Mouse (Mus musculus) testis, postnatal 14 days (tissue): ENCODE measurements around the gene Ackr2.

Experiments
- DNase-seq: peaks from one replicate; pipeline ENCODE4 v3.0.0; 2021; ENCODE audit warnings: low spot score

Ackr2 gene

DNA sequence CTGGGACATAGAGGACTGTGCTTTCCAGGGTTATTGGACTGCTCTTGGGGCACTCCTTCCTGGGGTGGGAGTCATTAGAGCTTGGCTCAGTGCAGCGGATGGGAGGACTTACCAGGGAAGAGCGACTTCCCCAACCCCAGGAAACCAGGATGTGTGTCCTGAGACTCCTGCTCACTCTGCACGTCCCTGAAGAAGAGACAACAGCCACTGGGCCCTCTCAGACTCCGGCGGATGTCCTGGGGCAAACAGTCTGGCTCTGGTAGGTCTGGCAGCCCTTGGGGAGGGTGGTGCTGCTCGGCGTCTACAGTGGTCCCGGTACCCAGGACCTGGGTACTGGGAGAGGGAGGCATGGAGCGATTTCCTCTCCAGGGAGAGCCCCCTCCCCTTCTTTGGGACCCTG lies at the start of gene Ackr2:
Ackr2 (plus strand) TSS at position 111 of the 400 bp plus-strand sequence.
- no peak for DNase-seq

DNA sequence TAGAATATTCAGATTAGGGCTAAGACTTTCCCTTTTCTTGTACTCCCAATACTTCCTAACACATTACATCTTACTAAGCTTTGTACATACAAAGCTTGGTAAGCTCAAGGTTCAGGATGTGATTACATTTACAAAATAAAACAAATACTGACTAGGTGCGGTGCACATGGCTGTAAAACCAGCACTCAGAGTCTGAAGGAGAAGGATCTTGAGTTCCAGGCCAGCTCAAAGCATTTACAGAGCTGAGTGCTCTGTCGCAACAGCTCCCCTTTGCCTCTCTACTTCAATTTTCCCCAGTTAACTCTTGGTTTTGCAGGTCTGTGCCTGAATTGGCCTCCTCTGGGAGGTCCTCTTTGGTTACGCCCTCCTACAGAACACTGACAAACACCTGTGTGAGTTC lies 43.9 kb upstream of the Ackr2 start:
- DNase-seq = no peak

DNA sequence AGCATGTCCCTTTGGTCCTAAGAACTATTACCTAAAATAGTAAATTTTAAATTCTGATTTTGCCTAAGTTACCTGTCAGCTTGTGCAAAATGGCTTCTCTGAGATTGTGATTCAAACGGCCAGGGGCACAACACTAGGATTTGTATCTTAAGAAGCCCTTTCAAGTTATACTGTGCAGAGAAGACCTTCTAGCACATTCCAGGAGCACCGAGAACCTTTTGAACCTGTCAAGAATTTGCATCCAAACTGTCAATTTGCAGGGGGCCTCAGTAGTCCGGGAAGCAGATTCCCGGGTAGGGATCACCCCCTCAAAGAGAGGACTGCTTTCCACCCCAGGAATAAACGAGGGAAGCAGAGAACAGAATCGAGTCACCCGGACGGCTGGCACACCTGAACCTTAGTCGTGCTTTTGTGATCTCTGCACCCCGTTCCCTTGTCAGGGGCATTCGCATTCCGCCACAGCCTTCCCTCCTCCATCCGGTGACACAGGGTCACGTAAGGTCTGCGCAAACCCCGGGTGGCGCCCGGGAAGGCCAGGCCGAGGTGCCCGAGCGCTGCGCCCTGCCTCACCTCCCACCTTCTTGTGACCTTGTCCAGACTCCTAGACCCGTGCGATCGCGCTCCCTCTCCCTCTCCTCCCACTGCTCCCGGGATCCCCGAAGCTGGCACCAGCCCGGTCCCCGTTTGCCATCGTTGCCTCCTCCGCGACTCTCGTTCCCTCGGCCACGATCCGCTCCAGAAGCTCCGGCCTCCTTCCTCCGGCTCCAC lies 41.3 kb upstream of the Ackr2 start:
- DNase-seq = peak; percentile 69

DNA sequence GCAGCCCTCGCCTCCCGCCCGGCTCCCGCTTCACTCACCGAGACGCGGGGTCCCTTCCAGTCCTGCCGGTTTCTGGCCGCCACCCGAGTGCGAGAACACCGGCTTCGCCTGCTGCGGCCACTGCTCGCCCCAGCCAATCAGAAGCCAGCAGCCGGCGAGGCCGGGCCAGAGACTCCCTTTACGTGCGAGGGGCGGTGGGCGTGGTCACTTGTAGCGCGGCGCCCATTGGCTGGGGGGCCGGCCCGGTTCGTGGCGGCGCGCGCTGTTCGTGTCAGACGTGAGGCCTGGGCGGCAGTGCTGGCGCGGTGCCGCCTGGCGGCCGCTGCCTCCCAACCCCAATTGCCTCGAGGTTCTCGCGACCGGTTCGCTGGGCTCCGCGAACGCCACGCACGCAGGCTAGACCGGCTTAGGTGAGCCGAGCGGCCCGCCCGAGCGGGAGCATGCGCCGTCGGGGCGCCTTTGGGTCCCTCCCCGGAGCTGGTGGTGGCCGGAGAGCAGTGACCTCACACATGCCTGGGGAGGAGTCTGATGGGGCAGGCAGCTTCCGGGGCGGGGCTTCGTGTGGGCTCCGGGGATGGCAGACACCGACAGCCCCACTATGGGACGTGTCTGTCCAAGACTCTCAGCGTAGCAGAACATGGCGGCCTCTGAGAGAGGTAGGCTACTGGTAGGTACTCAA lies 40.5 kb upstream of the Ackr2 start:
- DNase-seq = peak; percentile 98

DNA sequence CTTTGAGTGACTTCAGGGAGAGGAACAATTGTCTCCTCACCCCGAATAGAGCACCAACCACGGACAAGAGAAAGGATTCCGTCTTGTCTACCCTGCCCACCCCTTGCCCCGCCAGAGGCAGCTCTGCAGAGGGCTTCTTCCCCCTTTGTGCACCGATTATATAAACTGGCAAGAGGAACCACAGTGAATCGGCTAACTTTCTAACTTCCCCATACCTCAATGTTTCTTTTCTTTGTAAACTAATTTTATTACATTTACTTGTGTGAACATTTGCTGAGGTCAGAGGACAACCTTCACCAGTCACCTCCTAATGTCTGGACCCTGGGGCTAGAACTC lies 40.0 kb upstream of the Ackr2 start, which contains the start of gene Higd1a:
Higd1a (minus strand) TSS at position 210 of the 336 bp plus-strand sequence.
- no peak for DNase-seq

DNA sequence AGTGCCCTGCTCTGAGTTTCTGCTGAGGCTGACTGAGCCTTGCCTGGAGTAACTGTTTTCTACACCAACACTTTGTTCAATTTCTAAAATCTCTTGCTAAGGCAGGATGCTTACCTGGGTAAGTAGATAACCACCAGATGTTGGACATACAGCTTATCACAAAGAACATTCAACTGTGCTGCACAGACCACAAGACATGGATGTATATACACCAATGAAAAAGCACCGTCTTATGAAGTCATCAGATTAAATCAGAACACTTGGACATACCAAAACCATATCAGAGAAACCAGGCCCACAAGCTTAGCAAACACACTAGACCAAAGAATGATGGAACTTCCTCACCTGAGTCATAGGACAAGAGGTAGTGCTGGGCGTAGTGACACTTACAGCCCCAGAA lies 38.8 kb upstream of the Ackr2 start:
- no peak for DNase-seq

DNA sequence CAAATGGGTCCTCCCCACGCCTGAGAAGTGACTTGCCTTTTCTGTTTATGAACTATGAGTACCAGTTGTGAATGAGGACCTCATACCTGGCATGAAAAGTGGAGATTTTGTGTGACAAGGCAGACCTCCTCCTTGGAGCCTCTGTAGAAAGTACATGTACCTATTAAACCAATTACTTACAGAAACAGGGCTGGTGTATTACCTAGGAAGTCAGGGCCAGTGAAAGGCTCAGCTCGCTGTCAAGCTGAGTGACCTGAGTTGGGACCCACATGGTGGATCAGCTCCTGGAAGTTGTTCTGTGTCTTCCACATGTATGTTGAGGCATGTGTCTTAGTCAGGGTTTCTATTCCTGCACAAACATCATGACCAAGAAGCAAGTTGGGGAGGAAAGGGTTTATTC lies 37.2 kb upstream of the Ackr2 start:
- DNase-seq = no peak

DNA sequence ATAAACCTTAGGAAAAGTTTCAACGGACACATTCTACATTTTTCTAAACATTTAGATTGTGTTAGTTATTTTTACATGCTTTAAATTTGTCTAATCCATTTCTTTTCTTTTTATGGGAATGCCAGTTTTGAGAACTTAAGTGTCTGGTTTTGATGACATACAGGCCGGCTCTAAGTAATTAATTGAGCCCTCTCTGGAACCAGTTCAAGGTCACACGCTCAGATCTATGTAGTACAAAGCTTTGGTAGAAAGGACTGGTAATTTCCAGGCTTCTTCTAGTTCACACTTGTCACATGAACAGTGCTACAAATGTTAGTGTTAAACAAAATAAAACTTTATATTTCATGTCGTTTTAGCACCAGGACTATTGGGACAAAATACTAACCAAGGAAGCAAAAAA lies 33.3 kb upstream of the Ackr2 start:
- no peak for DNase-seq

DNA sequence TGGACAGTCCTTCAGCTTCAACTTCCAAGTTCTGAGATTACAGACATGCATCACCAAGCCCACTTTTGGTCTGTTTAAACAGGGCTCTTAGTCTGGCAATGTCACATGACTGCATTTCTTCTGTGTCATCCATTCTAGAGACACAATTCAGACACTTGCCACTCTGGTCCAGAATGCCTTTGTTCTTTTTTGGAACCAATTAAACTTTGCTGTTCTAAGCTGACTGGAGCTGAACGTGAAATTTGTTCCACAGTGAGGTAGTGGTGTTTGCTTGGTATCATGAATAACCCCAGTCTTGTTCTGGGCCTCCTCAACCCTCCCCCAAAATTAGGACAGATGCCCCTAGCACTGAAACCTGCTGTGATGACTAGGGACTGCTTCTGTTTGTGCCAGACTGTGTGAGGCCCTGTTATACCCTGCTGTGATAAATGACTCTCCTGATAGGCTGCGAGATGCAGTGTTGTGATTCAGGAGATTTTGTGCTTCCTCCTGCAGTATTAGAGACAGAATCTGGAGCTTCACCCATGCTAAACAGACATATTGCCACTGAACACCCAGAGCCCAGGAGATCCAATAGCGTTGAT lies 32.6 kb upstream of the Ackr2 start:
- no peak for DNase-seq

DNA sequence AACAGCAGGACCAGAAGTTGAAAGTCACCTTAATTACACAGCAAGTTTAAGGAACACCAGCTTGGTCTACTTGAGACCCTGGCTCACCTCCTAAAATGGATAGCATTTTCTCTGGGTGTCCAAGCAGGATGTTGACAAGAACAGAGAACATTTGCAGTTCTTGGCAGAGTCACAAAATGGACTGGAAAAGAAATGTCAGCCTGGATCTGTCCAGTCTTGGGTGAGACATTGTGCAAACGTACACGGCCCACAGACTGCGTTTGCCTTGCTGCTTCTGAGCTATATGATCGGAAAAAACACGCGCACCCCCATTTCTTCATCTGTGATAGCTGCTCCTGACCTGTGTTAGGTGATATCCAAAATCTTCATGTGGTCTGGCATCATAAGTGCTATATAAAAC lies 30.5 kb upstream of the Ackr2 start:
- no peak for DNase-seq

DNA sequence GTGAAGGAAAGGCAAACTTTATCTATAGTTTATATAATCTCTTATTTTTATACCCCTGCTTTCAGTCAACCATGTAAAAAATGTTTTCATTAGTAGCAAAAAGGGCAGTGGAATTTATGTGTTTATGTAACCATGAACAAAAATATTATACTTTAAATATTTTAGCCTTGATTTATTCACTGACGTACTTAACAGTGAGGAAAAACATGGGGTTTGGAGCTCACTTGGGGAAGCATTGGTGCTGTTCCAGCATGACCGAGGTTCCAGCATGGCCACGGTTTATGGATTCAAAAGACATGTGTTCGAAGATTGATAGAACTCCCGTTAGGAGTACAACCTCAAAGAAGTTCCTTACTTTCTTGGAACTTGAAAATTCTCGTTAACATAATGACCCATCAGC lies 29.9 kb upstream of the Ackr2 start:
- DNase-seq = no peak

DNA sequence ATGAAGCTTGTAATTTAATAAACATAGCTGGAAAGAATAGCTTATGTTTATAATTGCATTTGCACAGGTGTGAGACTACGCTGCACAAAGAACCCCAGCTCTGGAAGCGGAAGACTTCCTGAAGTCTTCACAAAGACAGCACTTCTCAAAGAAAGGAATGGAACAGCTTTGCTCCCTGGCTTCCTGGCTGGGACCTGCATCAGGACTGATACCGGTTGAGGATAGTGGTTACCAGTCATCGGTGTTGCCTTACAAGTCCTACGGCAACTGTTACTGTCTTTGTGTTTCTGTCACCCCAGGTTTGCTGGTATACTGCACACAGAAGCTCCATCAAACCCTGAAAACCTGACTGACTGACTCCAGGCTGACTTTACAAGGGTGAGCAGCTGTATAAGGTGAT lies 28.7 kb upstream of the Ackr2 start:
- DNase-seq = no peak

DNA sequence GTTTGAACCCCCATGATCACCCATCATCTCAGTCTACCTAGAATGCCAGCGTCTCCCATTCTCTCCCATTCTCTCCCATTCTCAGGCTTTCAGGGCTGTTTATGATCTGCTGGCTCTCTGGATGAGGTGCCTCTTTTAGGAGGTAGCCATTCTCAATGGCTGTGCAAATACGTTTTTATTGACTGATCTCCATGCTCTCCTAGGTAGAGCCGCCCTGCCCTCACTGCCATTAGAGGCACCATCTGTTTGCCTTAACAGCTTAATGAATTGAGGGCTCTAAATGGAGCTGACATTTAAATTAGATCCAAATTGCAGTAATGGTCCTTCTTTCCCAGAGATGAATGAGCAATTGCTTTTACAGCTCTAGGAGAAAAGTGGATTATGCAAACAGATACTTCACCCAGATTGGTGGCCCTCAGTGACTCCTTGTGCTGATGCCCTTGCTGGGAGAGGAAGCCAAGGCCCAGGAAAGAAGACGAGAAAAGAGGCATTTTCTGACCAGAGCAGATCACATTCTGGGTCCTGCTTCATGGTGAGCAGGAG lies 28.1 kb upstream of the Ackr2 start:
- peak; percentile 2 for DNase-seq

DNA sequence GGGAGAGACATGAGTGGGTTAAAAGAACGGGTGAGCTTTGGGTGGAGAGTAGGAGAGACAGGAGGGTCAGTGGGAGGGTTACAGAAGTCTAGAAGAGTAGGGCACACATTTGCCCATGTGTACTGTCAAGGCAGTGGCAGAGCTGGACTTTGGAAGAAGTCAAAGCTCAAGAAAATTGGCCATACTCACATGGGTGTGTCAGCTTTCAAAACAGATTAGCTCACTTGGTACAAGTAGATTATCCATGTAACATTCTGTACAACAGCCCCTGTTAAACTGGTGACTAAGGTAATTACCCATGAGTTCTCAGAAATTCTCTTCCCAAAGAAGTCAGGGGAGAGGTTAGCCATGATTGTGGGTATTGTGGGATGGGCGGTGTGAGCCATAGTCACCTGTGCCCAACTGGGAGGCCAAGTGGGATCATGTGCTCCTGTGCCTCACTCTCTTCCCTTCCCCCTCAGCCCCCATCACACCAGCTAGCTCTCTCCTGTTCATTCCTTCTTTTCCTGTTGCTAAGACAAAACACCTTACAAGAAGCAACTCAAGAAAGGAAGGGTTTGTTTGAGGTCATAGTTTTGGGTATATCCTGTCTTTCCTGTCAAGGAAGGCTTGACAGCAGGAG lies 26.0 kb upstream of the Ackr2 start:
- no peak for DNase-seq

DNA sequence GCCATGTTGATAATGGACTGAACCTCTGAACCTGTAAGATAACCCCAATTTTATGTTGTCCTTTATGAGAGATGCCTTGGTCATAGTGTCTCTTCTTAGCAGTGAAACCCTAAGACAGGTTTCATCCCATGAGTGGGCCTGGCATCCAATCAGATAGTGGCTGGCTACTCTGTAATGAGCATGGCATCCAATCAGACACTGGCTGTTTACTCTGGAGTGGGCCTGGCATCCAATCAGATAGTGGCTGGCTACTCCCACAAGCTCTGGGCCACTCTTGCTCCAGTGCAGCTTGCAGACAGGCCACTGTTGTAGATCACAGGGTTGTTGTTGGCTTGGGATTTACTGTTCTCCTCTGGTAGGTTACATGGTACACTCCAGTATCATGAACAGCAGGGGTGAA lies 24.6 kb upstream of the Ackr2 start:
- peak; percentile 17 for DNase-seq

DNA sequence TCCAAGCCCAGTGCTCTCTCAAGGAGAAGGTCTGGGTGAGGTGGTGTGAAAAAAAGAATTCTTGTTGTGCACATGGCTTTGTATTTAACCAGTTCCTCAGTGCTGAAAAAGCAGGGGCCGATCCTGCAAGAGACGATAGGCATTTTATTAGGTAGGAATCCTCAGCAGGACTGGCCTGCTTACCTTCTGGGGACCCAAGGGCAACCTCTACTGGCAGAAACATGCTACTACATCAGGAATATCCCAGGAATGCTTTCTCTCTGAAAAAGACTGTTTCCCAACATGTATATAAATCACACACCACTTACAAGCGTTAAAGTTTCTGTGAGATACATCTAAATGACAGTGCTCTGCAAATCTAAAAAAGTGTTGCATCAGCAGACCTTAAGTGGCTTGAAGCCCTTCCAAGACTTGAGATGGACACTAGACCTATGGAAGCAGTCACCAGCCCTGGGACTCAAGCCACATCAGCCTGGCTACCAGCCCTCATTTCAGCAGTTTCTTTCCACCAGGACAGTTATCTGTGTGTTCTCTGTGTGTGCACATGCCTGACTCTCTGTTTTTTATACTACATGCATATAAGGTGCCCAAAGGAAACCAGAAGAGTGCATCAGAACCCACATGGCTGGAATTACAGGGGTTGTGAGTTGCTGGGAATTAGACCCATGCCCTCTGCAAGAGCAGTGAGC lies 21.0 kb upstream of the Ackr2 start:
- no peak for DNase-seq

DNA sequence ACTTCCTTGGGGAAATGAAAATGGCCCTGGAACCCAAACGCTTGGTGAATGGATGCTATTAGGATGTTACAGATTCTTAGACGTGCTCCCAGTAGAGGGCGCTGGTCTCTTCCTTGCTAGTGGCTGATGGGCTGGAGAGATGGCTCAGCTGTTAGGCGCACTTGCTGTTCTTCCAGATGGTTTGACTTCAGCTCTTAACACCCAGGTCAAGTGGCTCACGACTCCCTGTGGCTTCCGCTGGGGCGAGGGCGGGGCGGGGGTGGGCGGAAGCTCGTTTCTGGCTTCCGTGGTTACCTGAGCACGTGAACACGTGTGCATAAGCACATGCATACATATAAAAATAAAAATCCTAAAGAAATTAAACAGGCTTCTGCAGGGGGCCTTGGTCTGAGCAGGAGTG lies 17.3 kb upstream of the Ackr2 start:
- peak; percentile 77 for DNase-seq

DNA sequence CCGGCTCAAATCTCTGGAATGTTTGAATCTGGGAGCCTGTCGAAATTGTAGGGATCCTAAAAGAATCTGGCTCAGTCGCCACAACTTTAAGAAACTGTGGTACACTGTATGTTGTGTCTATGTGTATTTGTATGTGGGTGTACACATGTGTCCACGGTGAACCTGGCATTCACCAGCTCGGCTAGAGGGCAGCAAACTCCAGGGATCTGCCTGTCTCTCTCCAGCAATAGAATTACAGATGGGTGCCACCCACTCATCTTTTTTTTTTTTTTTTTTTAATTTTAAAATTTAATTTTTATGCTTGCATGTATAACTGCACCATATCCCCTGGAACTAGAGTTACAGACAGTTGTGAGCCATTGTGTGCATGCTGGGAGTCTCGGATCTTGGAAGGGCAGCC lies 16.9 kb upstream of the Ackr2 start:
- DNase-seq = no peak

DNA sequence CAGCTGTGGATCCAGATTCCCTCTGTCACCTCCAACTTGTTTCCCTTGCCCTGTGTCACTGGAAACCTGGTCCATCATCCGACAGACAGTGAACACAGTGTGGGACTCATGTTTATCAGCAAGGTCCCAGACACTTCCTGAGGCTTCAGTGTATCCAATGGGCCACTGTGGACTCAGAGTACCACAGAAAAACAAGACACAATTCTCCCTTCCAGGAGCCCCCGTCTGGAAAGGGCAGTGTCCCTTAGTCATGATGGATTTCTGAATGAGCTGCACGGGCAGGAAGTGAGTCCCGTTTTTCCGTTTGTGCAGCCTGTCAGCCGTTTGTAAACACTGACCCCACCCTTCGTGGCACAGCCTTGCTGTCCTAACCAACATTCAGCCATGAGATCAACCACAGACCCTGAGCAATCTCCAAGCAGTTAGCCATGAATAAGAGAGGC lies 16.1 kb upstream of the Ackr2 start:
- DNase-seq = no peak

DNA sequence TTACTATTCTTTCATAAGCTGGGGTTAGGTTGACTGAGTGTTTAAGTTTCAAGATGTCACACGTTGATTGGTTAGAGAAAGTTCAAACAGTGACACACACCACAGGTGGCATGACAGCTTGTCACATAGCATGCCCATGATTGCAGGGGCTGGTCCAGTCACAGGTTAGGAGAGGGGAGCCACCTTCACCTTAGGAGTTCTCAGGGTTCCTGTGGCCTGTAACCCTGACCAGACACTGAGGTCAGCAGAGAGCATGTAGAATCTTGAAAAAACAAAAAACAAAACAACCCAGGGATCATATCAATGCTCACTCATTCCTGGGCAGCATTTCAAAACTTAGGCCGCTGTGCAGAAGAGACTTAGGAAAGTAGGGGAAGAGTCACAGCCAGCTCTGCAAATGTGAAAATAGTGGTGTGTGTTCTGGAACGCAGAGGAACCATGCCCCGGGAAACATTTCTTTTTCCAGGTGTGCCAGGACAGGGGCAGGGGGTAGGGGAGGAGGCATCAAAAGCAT lies 8.2 kb upstream of the Ackr2 start:
- DNase-seq = no peak

DNA sequence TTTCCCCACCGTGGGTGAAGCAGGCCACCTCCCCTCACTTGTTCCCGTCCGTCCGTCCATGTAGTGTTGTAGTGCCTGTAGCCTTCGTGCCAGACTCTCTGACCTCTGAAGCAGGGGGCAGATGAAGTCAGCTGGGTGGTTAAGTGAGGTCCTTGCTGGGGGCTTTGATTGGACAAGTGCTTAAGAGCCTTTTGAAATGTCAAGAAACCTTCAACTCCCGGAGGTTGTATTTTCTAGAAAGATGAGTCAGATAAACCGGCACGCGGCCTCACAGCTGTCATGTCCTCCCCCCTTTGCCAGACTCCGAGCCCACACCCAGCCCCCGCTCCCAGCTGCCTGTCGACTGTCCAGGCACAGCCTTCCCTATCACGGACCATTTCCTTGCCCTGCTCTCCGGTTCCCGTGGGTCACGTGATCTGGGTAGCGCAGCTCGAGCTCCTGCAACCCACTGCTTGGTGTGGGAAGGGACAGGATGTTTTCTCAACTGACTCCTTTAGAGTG lies 7.7 kb upstream of the Ackr2 start:
- peak; percentile 63 for DNase-seq

DNA sequence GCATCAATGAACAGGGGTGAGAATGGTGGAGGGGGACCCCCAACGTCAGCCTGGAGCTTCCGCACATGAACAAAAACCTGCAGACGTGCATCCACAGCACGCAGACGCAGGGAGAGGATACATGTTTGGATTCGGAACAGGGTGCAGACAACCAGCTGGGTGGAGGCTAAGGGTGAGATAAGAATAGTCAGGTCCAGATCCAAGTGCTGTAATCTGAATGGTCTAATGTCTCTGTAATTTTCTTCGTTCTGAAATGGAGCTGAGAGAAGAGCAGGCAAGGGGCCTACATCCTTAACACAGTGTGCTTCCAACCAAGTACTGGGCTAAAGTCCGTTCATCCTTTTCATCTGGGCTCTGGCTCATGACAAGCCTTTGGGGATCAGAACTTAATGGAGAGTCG lies 6.9 kb upstream of the Ackr2 start:
- no peak for DNase-seq
